Mouse (Mus musculus) cortical plate, adult 2 months (tissue): Measurements from ENCODE around the gene Mst1r.

Experiments
- CTCF ChIP-seq: fragments of 200-500 bp; IDR thresholded peaks from 2 replicates; pipeline ENCODE4 v1.5.1; 2011; ENCODE audit warnings: mild to moderate bottlenecking, control low read depth, low read length; ENCODE audit not compliant: insufficient read depth; ENCODE audit errors: extremely low read depth
- POLR2A ChIP-seq: fragments of 200-500 bp; IDR thresholded peaks from 2 replicates; pipeline ENCODE4 v1.6.1; 2011; ENCODE audit warnings: mild to moderate bottlenecking, low read length, control low read depth; ENCODE audit not compliant: insufficient read depth; ENCODE audit errors: extremely low read depth

DNA sequence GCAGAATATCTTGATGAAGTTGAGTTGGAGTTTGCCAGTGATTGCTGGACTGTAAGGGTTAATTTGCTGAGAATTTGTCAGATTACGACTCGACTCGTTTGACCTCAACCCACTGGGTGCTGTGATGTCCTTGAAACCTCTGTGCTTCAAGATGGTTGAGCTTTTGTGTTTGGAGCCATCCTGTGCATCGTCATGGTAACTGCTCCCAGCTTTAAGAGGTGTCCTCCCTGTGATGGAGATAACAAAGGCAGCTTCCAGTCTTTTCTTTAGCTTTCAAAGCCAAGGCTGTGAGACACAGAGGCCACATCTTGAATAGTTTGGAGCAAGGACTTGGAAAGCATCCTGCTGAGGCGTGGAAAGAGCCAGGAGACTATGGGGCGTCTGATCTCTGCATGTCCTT lies 50.5 kb downstream of the Mst1r start:
- TF ChIP-seq POLR2A (no peak), CTCF (no peak)
